Mouse (Mus musculus) embryo, embryonic 11 days (tissue): ENCODE results near the gene Tmem141.

ENCODE experiments used
- DNase-seq: peaks from one replicate; pipeline ENCODE4 v3.0.0-alpha.2; 2015

Tmem141 gene

DNA sequence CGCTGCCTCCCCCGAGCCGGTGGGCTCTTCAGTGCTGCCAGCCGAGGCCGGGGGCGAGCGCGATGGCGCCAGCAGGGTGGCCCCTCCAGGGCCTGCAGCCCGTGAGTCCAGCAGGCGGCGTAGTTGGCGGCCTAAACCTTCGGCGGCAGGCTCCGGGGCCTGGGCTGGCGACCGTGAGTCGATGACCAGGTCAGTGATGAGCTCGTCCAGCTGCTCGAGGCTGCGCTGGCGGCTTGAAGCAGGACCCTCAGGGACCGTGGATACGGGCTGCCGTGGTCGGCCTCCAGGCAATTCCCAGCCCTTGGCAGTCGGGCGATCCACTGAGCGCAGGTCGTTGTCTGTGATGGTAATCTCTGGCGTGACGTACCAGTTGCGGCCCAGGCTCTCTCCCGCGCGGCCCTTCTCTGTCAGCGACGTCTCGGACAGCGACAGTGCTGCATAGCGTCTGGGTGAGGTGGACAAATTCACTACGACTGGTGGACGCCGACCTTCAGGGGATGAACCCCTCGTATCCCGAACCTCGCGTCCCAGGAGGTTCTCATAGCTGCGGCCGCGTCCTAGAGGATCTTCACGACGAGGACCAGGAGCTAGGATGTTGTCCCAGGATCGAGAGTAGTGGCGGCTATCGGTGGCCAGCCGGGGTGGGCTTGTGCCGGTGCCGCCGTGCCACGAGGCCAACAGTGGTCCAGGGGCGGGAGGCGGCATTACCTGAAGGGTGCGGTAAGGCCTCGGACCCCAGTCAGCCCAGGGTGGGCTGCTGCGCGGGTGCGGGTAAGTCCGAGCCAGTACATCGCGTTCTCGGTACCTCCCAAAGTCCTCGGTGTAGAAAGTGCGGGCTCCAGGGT, 43.6 kb downstream of the Tmem141 start:
- DNase-seq: peak; percentile 63

DNA sequence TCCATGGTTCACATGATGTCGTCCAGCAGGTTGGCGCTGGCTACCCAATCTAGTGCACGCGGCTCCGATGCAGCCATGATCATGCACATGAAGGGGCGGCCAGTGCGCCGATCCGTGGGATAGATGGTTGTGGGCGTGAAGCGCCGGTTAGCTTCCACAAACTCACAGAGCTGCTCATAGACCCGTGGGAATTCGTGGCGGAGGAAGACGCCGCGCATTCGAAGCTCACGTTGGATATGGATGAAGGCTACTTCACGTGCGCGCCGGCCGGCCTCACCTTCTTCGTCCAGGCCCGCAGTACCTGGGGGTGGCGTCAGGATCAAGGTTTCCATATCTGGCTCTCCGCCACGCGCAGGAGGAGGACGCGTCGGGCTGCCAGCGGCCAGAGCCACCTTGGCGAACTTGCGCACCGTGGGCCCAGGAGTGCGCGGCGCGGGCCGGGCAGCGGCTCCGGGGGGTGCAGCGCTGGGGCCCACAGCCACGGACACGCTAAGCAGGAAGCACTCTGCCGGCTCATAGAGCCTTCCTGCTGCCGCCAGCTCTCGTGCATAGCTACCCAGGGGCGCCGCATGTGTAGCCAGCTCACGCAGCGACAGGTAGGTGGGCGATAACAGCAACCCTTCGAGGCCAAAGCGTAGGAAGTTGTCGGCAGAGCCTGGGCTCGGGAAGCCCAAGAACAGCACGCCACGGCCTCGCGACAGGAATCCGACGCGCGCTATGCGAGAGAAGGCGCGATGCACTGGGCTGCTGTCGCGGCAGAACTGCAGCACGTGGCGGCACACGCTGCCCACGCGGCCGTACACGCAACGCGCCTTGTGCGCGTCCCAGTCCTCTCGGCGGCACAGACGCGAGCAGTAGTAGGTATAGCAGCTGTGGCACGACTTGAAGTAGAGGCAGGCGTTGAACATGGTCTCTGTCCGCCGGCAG, 44.6 kb downstream of the Tmem141 start:
- peak; percentile 23 for DNase-seq

DNA sequence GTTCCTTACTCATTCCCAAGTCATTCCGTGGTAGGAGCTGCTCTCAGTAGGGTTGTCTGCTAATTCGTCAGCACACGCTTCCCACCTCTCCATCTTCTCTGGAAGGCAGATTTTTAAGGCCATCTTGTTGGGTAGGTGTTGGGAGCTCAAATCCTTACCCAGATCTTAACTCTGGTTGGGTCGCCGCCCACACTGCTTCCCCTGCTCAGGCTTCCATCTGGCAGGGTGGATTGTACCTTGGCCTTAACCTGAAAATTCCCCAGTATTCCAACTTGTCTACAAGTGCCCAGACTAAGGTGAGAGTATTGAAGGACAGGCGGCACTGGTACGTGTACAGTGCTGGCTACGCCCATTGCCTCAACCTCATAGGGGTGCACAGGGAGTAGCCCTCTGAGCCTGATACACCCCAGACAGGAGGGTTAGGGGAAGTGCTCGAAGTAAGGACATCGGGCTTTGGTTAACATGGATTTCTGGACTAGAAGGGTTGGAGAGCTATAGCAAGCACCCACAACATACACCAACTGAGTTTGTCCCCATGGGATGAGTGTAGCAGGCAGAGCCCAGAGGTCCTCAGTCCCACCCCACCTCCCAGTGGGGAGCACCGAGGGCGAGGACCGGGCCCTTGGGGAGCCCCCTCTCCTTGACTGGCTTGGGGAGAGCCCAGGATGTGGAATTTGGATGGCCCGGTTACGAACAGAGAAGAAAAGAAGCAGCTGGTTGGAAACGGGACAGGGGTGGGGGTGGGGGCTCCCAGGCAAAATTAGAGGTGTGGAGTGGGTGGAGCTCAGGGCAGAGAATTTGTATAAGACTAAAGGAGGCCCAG, 45.6 kb downstream of the Tmem141 start:
- DNase-seq: no peak

DNA sequence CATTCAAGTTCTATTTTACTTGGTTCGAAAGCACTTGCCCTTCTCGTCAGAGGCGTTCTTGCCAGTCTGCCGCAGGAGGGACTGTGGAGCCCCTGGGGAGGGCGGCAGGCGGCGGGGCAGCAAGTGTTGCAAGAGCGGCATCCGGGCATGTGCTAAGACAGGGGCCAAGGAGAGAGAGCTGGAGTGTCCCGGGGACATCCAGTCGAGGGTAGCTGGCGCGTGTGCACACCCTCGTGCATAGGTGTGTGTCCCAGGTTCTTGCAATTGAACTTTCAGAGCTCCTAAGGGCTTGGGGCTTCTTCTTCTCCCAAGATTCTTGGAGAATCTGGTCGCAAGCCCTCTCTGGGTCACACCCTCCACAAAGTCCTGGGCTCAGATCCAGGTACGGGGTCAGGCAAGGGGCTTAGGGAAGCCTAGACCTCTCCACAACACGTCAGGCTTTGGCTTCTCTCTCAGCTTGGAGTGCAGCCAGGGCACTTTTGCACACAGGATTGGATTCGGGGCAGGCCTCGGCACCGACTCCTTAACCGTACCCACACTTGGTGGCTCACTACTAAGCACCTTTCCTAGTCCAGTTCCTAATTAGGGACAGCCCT, 46.3 kb downstream of the Tmem141 start:
- DNase-seq: peak; percentile 66

DNA sequence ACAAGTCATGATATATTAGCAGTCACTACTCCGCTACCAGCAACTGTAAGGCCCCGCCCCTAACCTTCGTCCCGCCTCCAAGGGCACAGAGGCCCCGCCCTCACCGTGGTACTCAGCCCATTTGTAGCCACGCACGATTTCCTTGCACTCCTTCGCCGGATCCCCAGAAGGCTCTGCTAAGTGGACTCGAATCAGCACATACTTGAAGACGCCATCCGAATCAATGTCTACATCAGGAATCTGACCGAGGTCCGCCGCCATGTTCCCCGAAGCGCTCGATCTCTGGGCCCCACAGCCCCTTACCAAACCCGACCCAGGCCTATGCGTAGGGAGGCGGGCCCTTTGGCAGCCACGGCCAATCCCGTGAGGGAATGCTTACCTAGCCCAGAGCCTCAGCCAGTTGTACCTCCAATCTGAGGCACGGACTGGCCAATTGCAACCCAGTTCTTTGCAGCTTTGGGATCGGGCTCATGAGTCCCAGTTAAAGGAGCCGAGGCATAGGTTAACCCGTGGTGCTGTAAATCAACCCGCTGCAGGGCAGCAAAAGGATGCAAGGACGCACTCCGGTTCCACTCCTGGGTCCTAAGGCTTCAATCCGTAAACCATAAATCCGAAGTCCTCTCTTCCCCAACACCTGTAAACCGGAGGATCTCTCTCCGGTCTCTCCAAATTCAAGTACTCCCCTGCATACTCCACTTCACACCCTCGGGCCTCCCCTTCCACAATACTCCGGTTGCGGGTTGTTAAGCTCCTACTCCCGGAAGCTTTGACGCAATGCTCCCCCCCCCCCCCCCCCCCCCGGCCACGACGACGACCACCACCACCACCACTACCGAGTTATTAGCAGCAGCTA, 47.0 kb downstream of the Tmem141 start, which contains the start of the genes Mamdc4 and Phpt1:
TSS of gene Mamdc4 (minus strand) at position 267 of the 853 bp plus-strand sequence.
TSS of gene Phpt1 (minus strand) at position 646 of the 853 bp plus-strand sequence.
- peak; percentile 98 for DNase-seq

DNA sequence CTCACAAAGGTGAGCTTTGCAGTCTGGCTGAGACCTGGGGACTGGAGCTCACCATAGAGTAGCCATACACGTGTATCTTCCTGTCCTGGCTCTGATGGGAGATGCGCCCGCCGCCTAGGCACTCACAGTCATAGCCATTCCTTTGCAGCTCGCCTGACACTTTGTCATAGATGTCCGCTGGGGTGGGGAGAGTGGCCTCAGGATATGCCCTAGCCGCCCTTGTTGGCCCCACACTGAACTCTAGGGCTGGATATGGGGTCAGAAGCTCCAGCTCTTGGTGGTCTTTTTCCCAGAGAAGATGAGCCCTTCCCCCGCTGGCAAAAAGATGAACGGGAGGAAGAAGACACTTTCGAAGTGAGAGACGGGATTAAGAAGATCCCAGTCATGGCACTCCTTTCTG, 47.7 kb downstream of the Tmem141 start:
- no peak for DNase-seq

DNA sequence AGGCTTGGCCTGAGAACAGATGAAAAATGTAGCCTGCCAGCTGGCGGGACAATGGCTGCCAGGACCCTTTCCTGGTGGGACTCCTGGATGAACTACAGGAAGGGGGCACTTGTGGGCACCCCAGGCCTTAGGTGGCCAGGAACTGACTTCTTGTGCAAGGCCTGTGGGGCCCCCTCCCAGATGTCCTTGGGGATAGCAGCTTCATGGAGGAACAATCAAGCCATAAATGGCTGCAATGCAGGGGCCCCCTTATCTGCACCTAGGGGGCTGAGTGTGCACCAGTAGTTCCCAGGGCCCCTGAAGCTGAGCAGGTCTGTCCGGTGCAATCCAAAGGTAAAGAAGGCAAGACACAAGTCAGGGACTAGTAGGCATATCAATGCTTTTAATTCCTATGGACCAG, 48.7 kb downstream of the Tmem141 start:
- no peak for DNase-seq

DNA sequence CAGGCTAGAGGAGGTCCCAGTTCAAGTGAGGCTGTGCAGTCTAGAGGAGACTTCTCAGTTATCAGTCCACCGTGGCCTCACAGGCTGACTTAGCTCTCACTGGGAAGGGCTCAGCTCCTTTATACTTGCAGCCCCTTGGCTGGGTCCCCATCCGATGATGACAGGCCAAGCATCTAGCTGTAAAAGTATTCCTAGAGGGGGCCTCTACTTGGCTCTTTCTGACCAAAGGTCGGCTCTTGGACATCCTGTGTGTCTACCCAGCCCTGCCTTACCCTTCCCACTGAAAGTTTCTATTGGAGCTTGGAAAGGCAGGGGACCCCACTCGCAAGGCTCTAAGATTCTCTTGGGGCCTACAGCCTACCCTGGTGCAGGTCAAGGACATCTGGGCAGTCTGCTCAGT, 50.6 kb downstream of the Tmem141 start:
- no peak for DNase-seq
